Mouse (Mus musculus): ENCODE results near the gene Dtnb.

Dtnb gene

DNA sequence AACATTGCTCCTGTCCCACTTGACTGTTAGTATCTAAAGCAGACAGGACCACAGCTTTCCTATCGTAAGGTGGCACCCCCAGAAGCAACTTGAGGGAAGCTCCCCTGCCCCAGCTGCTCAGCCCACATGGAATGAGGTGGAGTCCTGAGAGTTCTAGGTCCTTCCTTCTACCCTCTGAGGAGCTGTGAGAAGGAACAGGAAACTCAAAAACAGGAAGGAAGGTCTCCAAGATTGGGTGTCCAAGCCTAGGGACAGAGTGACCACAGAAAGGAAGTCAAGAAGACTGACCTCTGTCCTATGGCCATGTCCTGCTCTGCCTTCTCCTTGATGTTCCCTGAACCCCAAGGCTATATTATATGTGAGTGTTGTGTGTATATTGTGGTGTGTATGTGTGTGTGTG, 227.4 kb downstream of the Dtnb start:
- intact Hi-C loops (cut with DNase I): no loop called here

DNA sequence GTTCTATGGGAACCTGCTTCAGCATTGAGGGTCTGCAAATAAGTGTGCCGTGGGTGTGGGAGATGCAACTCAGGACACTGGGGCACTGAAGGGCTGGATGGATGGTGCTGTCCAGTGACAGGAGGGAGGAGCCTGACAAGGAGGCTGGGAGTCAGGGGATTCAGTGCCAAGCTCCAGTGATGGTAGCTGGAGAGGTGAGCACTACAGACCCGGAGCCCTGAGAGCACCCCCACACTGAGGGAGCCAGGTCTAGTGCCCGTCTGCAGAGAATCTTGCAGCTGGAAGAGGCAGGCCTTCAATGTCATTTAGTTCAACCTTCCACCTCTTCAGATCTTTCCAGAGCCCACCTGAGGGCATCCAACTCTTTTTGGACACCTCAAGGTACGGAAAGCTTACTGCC, 233.7 kb downstream of the Dtnb start, which contains the start of gene Dnmt3a:
Dnmt3a (plus strand) TSS at position 156 of the 400 bp plus-strand sequence.
- intact Hi-C loops (cut with DNase I): loop anchor here (5.0 kb wide), 1 partner anchor 51 kb away; no protein-coding TSS in a partner anchor

DNA sequence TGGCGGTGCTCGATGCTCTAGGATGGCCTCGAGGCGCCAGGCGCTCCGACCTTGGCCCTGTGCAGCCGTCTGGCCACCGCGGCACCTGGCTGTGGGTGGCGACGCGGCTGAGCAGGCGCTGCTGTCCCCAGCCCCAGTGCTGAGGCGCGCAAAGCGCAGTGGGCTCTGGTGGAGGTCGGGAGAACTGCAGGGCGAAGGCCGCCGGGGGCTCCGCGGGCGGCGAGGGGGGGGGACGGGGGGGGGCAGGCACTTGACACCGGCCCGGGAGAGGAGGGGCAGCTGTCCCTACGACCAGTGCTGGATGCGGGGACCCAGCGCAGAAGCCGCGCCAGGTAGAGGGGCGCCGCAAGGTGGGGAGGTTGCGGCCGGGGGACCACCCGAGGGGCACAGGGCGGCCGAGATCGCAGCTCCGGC, 234.1 kb downstream of the Dtnb start:
- intact Hi-C loops (cut with DNase I): loop anchor here (5.0 kb wide), 1 partner anchor 51 kb away; no protein-coding TSS in a partner anchor

DNA sequence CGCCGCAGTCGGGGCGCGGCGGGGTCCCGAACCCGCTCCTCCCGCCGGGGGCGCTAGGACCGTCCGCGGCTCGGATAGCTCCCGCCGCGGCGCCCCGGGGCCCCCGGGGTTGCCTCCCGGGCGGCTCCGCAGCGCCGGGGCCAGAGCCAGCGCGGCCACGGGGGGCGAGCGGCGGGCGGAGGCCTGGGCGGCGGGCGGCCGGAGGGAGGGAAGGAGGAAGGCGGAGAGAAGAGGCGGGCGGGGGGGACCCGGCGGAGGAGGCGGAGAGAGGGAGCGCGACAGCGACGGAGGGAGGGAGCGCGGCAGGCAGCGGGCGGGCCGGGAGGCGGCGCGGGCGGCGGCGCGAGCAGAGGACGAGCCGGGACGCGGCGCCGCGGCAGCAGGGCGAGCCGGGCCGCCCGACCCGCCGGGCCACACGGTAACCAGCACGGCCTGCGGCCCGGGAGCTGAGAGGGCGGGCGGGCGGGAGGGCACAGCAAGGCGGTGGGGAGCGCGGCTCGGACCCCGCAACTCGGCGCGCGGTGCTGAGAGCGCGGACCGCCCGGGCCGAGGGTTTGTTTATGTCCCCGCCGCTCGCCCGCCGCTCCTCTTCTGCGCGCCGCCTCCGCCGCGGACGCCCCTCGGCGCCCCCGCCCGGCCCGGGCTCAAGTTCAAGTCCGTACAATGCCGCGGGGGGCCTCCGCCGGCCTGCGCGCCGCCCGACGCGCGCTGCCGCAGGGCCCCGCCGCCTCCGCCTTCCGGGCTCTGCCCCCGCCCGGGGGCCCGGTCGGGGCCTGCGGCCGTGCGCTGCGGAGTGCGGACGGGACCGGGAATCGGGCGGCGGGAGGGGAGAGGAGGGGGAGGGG, 234.7 kb downstream of the Dtnb start:
- intact Hi-C loops (cut with DNase I): loop anchor here (5.0 kb wide), 1 partner anchor 50 kb away; no protein-coding TSS in a partner anchor

DNA sequence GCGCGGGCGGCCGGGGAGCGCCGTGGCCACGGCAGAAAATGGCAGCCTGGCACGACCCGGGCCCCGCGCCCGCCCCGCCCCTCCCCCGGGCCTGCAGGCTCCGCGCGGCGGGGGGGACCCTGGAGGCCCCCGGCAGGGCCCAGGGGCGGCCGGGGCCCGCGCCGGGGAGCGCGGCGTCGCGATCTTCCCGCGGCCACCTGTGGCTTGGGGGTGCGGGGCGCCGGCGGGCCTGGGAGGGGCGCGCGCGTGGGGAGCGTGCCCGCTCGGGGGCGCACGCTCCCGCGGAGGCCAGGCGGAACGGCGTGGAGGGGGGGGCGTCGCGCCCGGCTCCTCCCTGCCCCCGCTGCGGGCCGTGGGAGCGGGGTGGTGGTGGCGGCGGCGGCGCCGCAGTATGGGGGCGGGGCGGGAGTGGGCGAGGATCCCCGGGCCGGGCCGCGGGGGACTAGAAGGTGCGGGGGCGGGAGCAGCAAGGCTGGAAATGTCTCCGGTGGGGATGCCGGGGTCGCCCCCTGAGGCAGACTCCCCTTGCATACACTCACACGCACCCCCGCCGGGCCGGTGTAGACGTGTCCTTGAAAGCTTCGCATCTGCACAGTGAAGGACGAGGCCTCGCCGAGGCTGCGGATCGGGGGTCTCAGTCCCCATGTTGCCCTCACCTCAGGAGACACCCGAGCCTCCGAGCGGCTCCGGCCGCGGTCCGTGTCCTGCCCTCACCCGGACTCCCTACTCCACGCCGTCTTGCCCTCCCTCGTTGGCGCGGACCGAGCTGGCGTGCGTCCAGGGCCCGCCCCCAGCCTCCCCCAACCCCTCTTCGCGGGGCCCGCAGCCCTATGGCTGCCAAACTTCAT, 235.6 kb downstream of the Dtnb start:
- intact Hi-C loops (cut with DNase I): loop anchor here (5.0 kb wide), 1 partner anchor 50 kb away; no protein-coding TSS in a partner anchor

GRCm38 (mm10) chr12:3808396-3808981, 236.3 kb downstream of the Dtnb start:
- intact Hi-C loops (cut with DNase I): loop anchor here (5.0 kb wide), 1 partner anchor 49 kb away; no protein-coding TSS in a partner anchor

DNA sequence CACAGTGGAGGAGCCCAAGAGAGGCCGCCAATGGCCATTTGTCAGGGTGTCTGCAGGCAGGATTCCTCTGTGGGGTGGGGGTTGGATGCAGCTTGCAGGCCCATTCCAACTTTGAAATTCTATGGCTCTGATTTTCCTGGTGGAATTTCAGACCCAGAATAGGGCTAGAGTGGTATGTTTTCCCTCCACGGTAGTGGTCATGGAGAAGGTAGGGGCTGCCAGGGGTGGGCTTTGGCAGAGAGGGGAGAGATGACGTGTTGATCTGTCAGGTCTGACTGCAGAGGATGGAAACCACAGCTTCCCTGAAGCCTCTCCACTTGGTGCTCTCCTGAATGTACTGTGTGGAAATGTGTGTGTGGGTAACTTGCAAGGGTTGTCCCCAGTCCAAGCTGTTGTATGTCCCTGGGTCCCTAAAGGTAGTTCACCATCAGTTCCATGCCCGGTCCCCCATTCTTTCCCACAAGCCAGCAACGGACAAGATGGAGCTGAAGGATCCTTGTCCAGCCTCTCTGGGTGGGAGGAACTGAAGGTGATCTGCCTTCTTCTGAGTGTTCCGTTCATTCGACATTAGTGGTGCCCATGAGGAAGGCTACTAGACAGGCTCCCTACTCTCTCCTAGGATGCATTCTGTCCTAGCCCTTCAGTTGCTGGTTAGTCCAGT, 237.5 kb downstream of the Dtnb start:
- intact Hi-C loops (cut with DNase I): loop anchor here (5.0 kb wide), 1 partner anchor 48 kb away; no protein-coding TSS in a partner anchor

- intact Hi-C loops (cut with DNase I): no loop called here
Observed at GRCm38 (mm10) chr12:3810455-3810854, 238.3 kb downstream of the Dtnb start.

GRCm38 (mm10) chr12:3811596-3811995, 239.4 kb downstream of the Dtnb start:
- intact Hi-C loops (cut with DNase I): no loop called here

- intact Hi-C loops (cut with DNase I): no loop called here
Observed at GRCm38 (mm10) chr12:3812251-3812650, 240.1 kb downstream of the Dtnb start.

DNA sequence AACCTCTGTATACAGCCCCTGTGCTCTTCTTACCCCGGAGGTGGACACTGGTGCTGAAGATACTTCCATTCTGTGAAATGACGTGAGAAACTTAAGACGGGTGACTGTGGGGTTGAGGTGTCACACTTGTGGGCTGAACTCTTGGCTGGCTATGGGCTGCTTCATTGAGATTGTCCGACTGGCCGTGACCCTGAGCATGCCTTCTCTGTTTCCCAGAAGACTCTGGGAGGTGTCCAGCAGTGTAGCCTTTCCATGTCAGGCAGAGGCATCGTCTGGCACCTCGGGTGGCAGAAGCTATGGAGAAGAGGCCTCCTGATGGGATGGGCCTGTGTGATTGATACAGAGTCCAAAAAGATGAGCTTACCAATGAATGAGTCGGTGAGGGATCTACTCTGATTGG, 241.0 kb downstream of the Dtnb start:
- intact Hi-C loops (cut with DNase I): no loop called here

DNA sequence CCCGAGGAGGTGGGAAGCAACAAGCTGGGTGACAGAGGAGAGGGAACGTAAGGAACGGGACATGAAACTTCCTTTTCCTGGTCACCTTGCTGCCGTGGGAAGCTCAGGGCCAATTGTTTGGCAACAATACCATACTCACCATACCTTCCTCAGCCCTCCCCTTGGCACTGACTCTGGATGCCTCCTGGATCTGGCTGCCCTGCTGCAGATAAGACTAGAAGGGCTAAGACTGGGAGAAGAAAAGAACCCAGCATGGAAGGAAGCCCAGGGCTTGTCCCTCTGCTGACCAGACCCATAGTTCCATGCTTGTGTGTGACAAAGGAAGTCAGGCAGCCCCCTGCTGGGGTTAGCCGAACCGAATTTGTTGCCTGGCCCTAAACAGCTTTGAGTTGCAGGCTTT, 243.2 kb downstream of the Dtnb start:
- intact Hi-C loops (cut with DNase I): no loop called here

- intact Hi-C loops (cut with DNase I): no loop called here
Observed at GRCm38 (mm10) chr12:3817033-3817432, 244.9 kb downstream of the Dtnb start.

GRCm38 (mm10) chr12:3817566-3817965, 245.4 kb downstream of the Dtnb start:
- intact Hi-C loops (cut with DNase I): no loop called here

DNA sequence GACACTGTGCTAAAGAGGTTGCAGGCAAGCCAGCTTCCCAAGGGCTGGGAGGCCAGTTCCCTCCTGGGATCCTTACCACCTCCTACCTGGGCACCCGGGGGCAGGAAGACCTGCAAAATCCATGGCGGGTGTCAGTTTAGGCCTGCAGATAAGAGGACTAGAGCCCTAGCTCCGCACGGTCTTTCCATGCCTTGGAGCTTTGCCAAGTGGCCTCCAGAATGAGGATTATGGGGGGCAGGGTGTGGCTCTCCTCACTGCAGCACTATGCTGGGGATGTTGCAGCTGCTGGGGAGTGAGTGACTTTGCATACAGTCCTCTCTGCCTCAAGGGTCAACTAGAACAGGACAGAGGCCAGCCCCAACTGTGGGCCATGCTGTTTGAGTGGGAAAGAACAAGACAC, 247.7 kb downstream of the Dtnb start:
- intact Hi-C loops (cut with DNase I): no loop called here

DNA sequence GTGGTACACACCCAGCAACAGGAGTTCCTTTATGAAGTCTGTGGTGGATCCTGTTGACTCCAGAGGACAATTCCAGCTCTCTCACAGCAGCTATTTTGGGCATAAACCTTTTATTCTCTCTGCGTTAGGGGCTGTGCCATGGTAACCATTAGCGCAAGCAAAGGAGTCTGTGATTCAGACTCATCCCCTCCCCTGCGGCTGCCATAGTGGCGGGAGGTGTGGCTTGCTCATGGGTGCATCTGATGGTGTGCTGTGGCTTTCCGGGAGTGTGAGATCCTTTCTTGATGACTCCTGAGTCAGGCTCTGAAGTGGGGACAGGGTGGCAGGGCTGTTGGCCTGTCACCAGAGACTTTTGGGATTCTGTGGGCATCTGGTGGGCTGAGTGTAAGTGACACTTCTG, 251.2 kb downstream of the Dtnb start:
- intact Hi-C loops (cut with DNase I): no loop called here

DNA sequence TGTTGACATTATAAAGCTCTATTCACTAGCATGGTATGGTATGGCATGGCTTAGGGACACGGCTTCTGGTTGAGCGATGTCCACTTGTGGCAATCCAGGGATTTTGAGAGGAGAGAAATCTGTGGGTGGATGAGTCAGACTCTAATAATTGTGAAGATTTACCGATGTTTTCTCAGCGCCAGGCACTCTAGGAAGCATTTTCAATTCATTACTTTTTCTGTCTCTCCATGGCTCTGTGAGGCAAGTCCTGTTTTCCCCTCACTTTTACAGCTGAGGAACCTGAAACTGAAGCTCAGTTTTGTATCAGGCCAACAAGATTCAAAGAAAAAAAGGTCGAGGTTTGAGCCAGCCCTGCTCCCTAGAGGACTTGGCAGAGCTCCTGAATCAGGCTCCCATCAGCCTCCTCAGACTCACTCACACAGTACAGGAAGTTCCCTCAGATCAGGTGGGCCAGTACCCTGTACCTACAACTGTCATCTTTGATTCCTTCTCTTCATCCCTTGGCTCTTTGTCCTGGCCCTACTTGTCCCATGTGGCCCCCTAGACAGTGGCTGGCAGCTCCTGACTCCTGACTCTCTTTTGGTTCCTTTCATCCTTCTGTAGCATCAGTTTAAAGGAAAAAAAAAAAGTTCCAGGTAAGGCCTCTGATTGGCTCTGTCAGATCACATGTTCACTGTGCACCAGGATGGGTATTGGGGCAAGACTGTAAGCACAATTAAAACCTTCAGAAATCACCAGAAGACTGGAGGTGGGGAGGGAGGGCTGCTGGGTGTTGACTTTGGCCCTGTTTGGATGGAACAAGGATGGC, 252.9 kb downstream of the Dtnb start:
- intact Hi-C loops (cut with DNase I): no loop called here

- intact Hi-C loops (cut with DNase I): no loop called here
Observed at GRCm38 (mm10) chr12:3825714-3826080, 253.5 kb downstream of the Dtnb start.

- intact Hi-C loops (cut with DNase I): no loop called here
Observed at GRCm38 (mm10) chr12:3827771-3828170, 255.6 kb downstream of the Dtnb start.
